Mouse (Mus musculus) stomach, postnatal 0 days (tissue): Measurements from ENCODE around the gene Mcemp1. TPM values are rescaled to one million over a fixed set of nuclear protein-coding genes. Genes with fewer than 3 reads are reported as not detected.

Experiments
- ATAC-seq: fragments of 200-750 bp; cut with Nextera tagmentation; 2 replicates; pipeline ENCODE4 v1.8.0; 2017; ENCODE audit not compliant: low FRiP score, low TSS enrichment
- DNase-seq: peaks from one replicate; pipeline ENCODE4 v3.0.0-alpha.2; 2016; ENCODE audit warnings: low spot score
- H3K27ac ChIP-seq: fragments of 300-500 bp; sonication (generic); replicated peaks from 2 replicates; pipeline ENCODE4 v1.5.1; 2014; ENCODE audit warnings: mild to moderate bottlenecking, control low read depth
- H3K27me3 ChIP-seq: fragments of 300-500 bp; sonication (generic); 2 replicates; pipeline ENCODE4 v1.6.1; 2014; ENCODE audit warnings: low read length; ENCODE audit not compliant: control insufficient read depth, insufficient read depth
- H3K36me3 ChIP-seq: fragments of 300-500 bp; sonication (generic); 2 replicates; pipeline ENCODE4 v1.6.1; 2014; ENCODE audit warnings: low read length, mixed read lengths; ENCODE audit not compliant: control insufficient read depth, insufficient read depth
- H3K4me1 ChIP-seq: fragments of 300-500 bp; sonication (generic); replicated peaks from 2 replicates; pipeline ENCODE4 v1.6.1; 2014; ENCODE audit warnings: antibody characterized with exemption; ENCODE audit not compliant: control insufficient read depth, insufficient read depth
- H3K4me2 ChIP-seq: fragments of 300-500 bp; sonication (generic); replicated peaks from 2 replicates; pipeline ENCODE4 v1.6.1; 2014; ENCODE audit warnings: low read depth, mild to moderate bottlenecking, control low read depth, moderate library complexity
- H3K4me3 ChIP-seq: fragments of 300-500 bp; sonication (generic); 2 replicates; pipeline ENCODE4 v1.5.1; 2014; ENCODE audit warnings: low read depth, low read length, control low read depth
- H3K9ac ChIP-seq: fragments of 300-500 bp; sonication (generic); 2 replicates; pipeline ENCODE4 v1.6.1; 2014; ENCODE audit warnings: mild to moderate bottlenecking, low read length, control low read depth, mixed read lengths
- H3K9me3 ChIP-seq: fragments of 300-500 bp; sonication (generic); 2 replicates; pipeline ENCODE4 v1.6.1; 2016; ENCODE audit warnings: low read length; ENCODE audit not compliant: control insufficient read depth
- CTCF ChIP-seq: IDR thresholded peaks from 2 replicates; pipeline ENCODE4 v1.5.1; 2016; ENCODE audit warnings: antibody characterized with exemption, low read depth, mild to moderate bottlenecking, moderate library complexity
- EP300 ChIP-seq: optimal IDR thresholded peaks from 2 replicates; pipeline ENCODE3; 2016; ENCODE audit warnings: antibody characterized with exemption
- WGBS: fragments of 180-500 bp; shearing (Covaris S2); extraction: QIAGEN DNeasy Blood & Tissue Kit; methylation state at CpG from one replicate; pipeline ENCODE4 v1.1.7; 2014; 5-methylcytosine and 5-hydroxymethylcytosine counted together
- polyA plus RNA-seq: library from polyadenylated mRNA; unstranded; fragments of >200 nt; fragmentation: Nextera tagmentation; extraction: Ambion mirVana; gene quantifications from 2 replicates; pipeline ENCODE4 v1.2.1, GENCODE M21; 2015

The Mcemp1 gene
- polyA plus RNA-seq, 1 experiment from 2014 or later: 0.15 TPM

GRCm38 (mm10) chr8:3648990-3649389 lies 16.6 kb upstream of the Mcemp1 start:
- no peaks in the 10 kb centered on the region for H3K36me3 ChIP-seq
- WGBS: 44% methylated on average over 1 of the region's 1 CpGs
- ATAC-seq (no peak), DNase-seq (no peak)
- H3K27ac ChIP-seq: no peak overlapping the region
- no peaks in the 10 kb centered on the region for H3K27me3 ChIP-seq
- H3K4me2 ChIP-seq: no peak overlapping the region
- no peak for TF ChIP-seq CTCF
- TF ChIP-seq EP300: no peak
- no peak overlapping the region for H3K9ac ChIP-seq
- no peaks in the 10 kb centered on the region for H3K4me1 ChIP-seq
- H3K4me3 ChIP-seq: no peak overlapping the region
- no peaks in the 10 kb centered on the region for H3K9me3 ChIP-seq

DNA sequence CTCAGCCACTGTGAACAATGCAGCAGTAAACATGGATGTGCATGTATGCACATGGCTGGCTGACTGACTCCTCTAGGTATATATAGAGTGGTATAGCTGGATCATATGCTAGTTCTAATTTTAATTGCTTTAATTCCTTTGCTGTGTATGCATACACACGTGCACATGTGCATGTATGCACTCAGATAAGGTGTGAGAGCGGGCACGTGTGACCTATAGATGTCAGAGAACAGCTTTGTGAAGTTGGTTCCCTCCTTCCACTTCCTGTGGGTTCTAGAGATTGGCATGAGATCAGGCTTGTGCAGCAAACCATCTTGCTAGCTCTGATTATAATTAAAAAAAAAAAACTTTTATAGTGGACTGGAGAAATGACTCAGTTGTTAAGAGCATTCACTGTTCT lies 12.7 kb upstream of the Mcemp1 start:
- H3K4me3 ChIP-seq: no peak overlapping the region
- ATAC-seq: no peak
- no peak for TF ChIP-seq EP300
- TF ChIP-seq CTCF: no peak
- H3K9ac ChIP-seq: no peak overlapping the region
- 64% methylated on average over 3 of the region's 3 CpGs for WGBS
- H3K36me3 ChIP-seq: no peaks in the 10 kb centered on the region
- H3K27ac ChIP-seq: no peak overlapping the region
- DNase-seq: no peak
- H3K27me3 ChIP-seq: no peaks in the 10 kb centered on the region
- no peak overlapping the region for H3K4me2 ChIP-seq
- H3K9me3 ChIP-seq: no peaks in the 10 kb centered on the region
- no peaks in the 10 kb centered on the region for H3K4me1 ChIP-seq

GRCm38 (mm10) chr8:3654726-3655508 lies 10.6 kb upstream of the Mcemp1 start:
- no peak for DNase-seq
- no peaks in the 10 kb centered on the region for H3K4me1 ChIP-seq
- no peak overlapping the region for H3K4me3 ChIP-seq
- no peak overlapping the region for H3K27ac ChIP-seq
- WGBS: 60% methylated on average over 11 of the region's 11 CpGs
- H3K27me3 ChIP-seq: no peaks in the 10 kb centered on the region
- H3K4me2 ChIP-seq: no peak overlapping the region
- H3K9ac ChIP-seq: no peak overlapping the region
- TF ChIP-seq CTCF: no peak
- TF ChIP-seq EP300: no peak
- no peaks in the 10 kb centered on the region for H3K9me3 ChIP-seq
- ATAC-seq: no peak
- H3K36me3 ChIP-seq: no peaks in the 10 kb centered on the region

- H3K4me2 ChIP-seq: no peak within 1 kb of the TSS
- no peak within 1 kb of the TSS for H3K27ac ChIP-seq
- ATAC-seq (no peak), DNase-seq (no peak)
- no peak for TF ChIP-seq CTCF
- no peak for TF ChIP-seq EP300
- no peaks in the 10 kb centered on the region for H3K36me3 ChIP-seq
- H3K9ac ChIP-seq: no peak within 1 kb of the TSS
- H3K9me3 ChIP-seq: no peaks in the 10 kb centered on the region
- WGBS: 72% methylated on average over 3 of the region's 3 CpGs
- no peak within 1 kb of the TSS for H3K4me3 ChIP-seq
- no peaks in the 10 kb centered on the region for H3K27me3 ChIP-seq
- H3K4me1 ChIP-seq: no peaks in the 10 kb centered on the region
Observed at GRCm38 (mm10) chr8:3655526-3655925, 10.0 kb upstream of the Mcemp1 start, which contains the start of gene Retn. Gene Retn (plus strand): TSS chr8:3655770.

GRCm38 (mm10) chr8:3656725-3657381 lies 8.7 kb upstream of the Mcemp1 start:
- WGBS: 20% methylated on average over 7 of the region's 7 CpGs
- DNase-seq (no peak), ATAC-seq (no peak)
- Histone ChIP-seq H3K4me1 (no peaks in the 10 kb centered on the region), H3K9me3 (no peaks in the 10 kb centered on the region), H3K27ac (no peak overlapping the region), H3K4me3 (no peak overlapping the region), H3K9ac (no peak overlapping the region), H3K36me3 (no peaks in the 10 kb centered on the region), H3K4me2 (no peak overlapping the region), H3K27me3 (no peaks in the 10 kb centered on the region)
- TF ChIP-seq CTCF (no peak), EP300 (no peak)

- H3K9ac ChIP-seq: no peak overlapping the region
- H3K4me1 ChIP-seq: no peaks in the 10 kb centered on the region
- H3K4me2 ChIP-seq: no peak overlapping the region
- no peak overlapping the region for H3K4me3 ChIP-seq
- no peak overlapping the region for H3K27ac ChIP-seq
- no peak for DNase-seq
- TF ChIP-seq EP300: no peak
- TF ChIP-seq CTCF: no peak
- H3K27me3 ChIP-seq: no peaks in the 10 kb centered on the region
- H3K9me3 ChIP-seq: no peaks in the 10 kb centered on the region
- WGBS: 78% methylated on average over 8 of the region's 8 CpGs
- no peaks in the 10 kb centered on the region for H3K36me3 ChIP-seq
- ATAC-seq: no peak
Observed at GRCm38 (mm10) chr8:3660889-3661288, 4.7 kb upstream of the Mcemp1 start.
